Mouse (Mus musculus) kidney, postnatal 36 days (tissue): ENCODE data around the gene Frmd4a.
"Not testable (repeated sequence)": the region's sequence is repeated elsewhere in the genome, so short reads cannot be mapped to it uniquely, and the experiment has no call there.

Experiments
- DNase-seq, 2 experiments: peaks; one replicate each; pipeline ENCODE4 v3.0.0; 2021 to 2022; ENCODE audit warnings: mixed read lengths in 2 of 2

The Frmd4a gene

GRCm38 (mm10) chr2:4222497-4222828 is 204.9 kb downstream of the Frmd4a start:
- DNase-seq = no peak

- no peak for DNase-seq
These were observed 205.8 kb downstream of the Frmd4a start for GRCm38 (mm10) chr2:4223316-4223715.

- peak; percentile 7 to 35 for DNase-seq
These were observed 209.5 kb downstream of the Frmd4a start for GRCm38 (mm10) chr2:4226941-4227558.

DNA sequence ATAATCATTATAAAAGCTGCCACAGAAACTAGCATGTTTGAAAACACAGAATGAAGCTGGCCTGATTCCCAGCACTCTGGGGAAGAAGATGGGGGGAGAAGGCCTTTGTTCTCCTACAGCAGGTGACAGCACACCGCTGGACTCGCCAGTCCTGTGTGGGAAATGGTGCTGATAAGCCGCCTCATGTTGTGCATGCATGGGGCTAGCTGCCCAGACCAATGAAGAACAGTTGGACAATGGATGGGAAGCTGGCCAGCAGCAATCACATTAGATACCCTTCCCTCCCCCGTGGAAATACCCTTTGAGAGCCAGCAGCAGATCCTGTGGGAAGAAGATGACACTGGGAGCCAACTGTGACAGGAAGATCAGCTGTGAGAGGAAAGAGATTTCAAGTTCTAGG is 210.0 kb downstream of the Frmd4a start:
- DNase-seq = peak; percentile 39 to 42

DNA sequence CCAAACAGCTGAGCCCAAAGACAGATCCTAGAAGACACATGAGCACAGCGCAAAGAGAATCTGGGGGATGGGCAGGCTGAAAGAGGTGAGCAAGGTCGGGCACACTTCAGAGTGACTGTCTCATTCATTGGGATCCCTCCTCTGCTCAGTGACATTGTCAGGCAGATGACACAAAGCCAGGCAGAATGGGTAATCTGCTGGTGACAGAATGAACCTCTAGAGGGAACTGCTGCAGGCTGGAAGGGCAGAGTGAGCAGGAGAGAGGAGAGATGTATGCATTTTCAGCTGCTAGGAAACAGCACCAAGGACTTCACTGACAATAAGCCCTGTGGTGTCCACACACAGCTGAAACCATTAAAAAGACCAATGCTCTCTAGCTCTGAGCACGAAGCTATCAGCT is 211.0 kb downstream of the Frmd4a start:
- DNase-seq = no peak

DNA sequence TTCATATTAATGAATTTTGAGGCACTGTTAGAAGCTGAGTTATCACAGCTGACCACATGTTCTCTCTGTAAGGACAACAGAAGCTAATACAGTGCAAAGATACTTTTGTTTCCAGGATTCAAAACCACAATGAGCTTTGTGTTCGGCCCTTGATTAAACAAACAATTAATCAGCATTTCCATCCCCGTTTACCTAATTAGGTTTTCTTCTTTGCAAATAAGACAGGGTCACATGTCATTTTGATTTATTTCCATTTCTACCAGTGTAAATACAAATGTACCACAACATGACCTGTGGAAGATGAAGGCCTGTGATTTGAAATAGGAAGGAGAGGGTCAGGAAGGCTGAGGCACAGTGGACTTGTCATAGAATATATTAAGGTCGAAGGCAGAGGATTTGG is 214.8 kb downstream of the Frmd4a start:
- DNase-seq = no peak

GRCm38 (mm10) chr2:4232761-4233322 is 215.3 kb downstream of the Frmd4a start:
- DNase-seq = no peak

- peak in 1 of 2 experiments; percentile 7 for DNase-seq
These were observed 220.2 kb downstream of the Frmd4a start for GRCm38 (mm10) chr2:4237686-4238085.

DNA sequence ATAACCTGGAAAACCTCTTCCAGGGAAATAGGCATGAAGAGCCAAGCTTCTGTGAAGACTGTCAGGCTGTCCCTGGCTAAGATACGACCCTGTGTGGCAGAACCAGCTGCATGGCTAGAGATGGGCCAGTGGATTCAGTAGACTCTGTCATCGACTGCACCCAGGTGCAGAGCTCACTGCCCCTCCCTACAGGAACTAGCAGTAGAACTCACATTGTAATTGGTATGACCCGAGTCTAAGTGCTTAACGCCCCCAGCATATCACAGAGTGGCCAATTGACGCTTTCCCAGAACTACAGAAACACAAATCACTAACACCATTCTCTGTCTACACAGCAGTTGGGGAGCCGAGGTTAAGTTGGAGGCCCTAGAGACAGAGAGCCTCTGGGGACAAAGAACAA is 232.2 kb downstream of the Frmd4a start:
- DNase-seq = no peak

- no peak for DNase-seq
These were observed 235.2 kb downstream of the Frmd4a start for GRCm38 (mm10) chr2:4252541-4253291.

DNA sequence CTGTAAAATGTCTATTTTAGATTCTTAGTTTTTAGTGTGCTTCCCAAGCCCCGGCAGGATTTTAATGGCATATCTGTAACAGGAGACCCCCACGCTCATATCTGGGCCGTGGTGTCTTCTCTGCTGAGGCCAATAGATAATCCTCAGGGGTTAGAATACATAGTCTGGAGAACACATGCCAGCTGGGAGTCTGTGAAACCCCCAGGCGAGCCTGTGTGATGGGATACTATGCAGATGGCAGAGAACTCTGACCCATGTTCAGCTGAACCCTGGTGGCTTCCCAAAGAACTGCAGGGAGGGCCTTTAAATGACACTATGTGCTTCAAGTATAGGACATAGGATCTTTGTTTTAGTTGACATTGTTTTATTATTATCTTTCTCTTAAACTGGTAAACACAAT is 235.8 kb downstream of the Frmd4a start:
- peak in 1 of 2 experiments; percentile 55 for DNase-seq

DNA sequence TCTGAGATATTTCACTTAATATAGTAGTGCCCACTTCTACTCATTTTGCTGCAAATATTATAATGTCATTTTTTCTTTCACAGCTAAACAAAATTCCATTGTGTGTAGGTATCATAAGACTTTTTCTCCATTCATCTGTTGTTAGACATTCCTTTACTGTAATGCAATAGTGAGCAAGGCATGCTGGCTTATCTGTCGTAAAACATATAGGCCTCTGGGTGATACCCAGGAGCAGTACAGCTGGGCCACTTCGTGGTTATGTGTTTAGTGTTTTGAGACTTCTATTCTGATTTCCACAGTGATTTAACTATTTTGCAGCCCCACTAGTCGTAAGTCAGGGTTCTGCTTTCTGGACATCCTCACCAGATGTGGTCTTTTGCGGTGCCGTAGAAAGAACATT is 236.6 kb downstream of the Frmd4a start:
- DNase-seq = no peak

DNA sequence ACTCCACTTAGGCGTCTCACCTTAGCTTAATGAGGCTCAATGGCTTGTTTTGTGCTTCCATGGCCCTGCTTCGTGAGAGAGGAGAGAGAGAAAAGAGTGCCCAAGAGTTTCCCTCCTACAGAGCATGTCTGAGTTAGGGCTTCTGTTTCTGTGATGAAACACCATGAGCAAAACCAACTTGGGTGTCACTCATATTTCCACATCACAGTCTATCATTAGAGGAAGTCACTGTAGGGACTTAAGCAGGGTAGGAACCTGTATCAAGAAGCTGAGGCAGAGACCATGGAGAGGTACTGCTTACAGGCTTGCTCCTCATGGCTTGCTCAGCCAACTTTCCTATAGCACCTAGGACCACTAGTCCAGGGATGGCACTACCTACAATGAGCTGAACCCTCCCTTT is 238.7 kb downstream of the Frmd4a start:
- no peak for DNase-seq

DNA sequence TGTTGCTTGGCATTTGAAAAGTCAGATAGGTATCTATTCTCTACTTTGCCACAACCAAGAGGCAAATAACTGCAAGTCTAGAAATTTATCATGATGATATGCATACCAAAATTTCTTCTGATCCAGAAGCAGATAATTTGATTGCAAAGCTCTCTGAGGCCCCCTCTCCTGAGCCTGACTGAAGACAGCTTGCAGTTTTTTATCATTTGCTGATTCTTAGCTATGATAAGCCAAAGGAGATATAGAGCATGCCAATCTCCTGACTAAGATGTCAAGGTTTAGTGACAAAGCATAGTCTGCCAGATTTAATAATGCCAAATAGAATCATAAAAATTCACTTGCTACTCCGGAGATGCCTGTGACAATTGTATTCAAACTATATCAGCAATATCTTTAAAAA is 240.1 kb downstream of the Frmd4a start:
- no peak for DNase-seq

GRCm38 (mm10) chr2:4258803-4259202 is 241.3 kb downstream of the Frmd4a start:
- not testable (repeated sequence) for DNase-seq

DNA sequence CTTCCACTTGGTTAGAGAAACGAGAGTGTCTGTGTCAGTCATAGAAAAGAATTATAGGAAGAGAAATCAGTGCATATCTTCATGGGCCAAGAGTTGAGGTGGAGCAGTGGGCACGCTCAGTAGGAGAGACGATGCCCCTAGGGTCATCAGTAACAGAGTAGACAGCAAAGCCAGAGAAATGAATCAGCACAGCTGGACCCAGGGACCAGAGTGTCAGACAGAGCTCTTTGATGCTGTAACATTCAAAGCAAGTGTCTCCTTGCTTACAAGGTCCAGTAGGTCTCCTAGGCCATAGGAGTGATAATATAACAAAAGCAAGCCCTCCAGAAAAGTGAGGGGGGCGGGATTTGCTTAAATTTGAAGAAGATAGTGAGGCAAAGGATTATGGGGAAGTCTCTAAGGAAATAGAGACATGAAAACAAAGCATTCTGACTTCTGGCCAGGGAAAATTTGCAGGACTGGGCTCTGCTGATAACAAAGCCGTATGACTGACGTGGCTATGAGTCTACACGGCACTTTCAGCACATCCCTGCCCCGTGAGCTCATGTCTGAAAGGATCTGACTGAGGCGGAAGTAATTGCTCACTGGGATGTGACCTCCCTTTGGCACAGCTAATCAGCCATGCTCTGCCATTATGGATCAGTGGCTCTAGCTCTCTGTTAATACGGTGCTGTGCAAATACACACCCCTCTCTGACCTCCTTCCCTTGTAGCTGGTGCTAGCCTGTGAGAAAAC is 243.0 kb downstream of the Frmd4a start:
- DNase-seq = no peak

DNA sequence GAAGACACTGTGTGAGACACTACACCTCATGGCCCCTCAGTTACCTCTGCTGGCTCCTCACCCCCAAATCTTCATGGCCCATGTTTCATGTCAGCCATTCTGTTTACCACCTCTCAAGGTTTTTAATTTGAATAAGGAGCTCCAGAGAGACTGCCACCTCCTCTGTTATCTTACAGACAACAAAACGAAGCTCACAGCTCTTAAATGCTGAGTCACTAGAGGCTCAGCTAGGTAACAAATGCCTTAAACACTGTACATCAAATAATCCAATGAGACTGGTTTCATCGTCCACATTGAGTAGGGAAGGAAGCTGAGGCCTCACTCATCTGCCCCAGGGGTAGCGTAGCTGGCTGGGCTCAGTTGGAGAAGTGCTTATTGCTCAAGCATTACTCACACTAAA is 245.2 kb downstream of the Frmd4a start:
- no peak for DNase-seq

DNA sequence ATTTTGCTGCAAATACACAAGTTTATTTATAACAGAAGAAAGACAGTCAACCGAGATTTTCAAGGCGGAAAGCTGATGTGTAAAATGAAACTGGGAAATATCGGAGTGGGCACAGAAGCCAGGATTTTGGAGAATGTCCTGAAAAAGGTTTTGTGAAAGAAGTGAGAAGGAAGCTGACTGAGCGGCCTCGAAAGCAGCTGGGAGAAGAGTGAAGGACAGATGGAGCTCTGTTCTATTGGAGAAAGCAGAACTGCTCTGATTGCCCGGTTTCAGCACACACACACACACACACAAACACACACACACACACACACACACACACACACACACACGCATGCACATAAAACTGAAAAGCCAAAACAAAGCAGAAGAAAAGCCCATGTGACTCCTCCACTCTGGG is 249.9 kb downstream of the Frmd4a start:
- DNase-seq = no peak

GRCm38 (mm10) chr2:4282777-4283176 is 265.3 kb downstream of the Frmd4a start:
- DNase-seq = no peak

GRCm38 (mm10) chr2:4285693-4286291 is 268.3 kb downstream of the Frmd4a start:
- DNase-seq = no peak

DNA sequence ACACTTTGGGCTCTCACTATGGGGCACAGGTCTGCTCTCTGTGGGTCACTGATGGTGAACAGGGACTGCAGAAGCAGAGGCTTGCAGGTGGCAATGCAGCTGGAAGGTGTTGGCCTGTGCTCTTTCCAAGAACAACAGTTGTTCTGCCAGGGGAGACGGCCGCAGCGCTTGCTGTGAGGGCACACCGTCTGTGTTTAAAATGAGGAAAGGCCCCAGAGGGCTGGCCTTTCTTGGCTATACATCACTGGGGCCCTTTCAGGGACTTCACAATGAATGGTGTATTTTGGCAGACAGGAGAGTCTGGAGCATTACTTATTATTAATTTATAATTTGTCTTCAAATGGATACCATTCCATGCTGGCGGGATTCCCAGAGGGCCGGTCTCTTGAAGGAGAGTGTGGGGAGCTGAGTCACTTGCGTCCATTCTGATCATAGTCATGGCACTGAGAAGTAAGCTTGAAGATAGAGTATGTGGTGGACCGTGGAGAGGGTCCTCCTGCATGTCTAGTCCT is 268.9 kb downstream of the Frmd4a start:
- no peak for DNase-seq

DNA sequence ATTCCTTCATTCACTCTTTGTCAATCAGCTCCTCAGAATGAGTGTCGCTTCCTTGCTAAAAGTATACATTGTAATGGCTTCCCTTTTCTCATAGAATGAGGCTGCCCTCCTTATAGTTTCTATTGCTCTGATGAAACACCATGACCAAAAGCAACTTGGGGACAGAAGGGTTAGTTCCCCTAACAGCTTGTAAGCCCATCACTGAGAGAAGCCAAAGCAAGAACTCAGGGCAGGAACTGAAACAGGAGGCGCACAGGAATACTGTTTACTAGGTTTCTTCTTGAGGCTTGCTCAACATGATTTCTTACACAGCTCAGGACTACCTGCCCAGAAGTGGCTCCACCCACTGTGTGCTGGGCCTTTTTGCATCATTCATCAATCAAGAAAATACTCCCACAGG is 273.0 kb downstream of the Frmd4a start:
- DNase-seq = no peak

DNA sequence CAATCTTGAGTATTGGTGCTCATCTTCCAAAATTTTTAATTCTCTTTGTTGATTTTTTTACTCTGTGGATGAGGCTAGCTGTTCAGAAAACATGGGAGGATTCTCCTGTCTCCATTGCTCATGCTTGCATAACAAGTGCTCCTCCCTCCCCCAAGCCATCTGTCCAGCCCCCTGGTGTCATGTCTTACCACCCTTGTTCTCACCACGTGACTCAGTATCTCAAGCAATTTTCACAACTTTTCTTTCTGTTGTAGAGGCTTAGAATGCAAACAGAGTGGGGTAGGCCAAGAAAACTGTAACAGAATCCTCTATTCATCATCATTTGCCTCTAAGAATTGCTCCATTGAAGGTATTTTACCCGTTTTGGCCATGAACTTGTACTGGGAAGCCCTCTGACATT is 273.6 kb downstream of the Frmd4a start:
- DNase-seq = no peak
